Mouse (Mus musculus): ENCODE results near the gene Gm45140. TPM values are rescaled to one million over a fixed set of nuclear protein-coding genes. Genes with fewer than 3 reads are reported as not detected.

Gene Gm45140
- total and polyA plus RNA-seq, 3 experiments, result 4.3 to 25.7 (median 13.0) TPM

- no peak for DNase-seq (ENCODE audit: extremely low read depth)
- no peak overlapping the region for H3K4me3 ChIP-seq (replicated peaks in 1 of 3; ENCODE audit: low read depth in 2 of 3, low read length in 2 of 3, poor library complexity in 1 of 3)
- in situ Hi-C loops (cut with MboI; ENCODE audit: low pct_ligation_motif_present, low pct_unique_long_range_greater_than_20kb, low sequenced_read_pairs), result no loop called here
- peaks cover 17 to 60% of the 10 kb centered on the region in 2 experiments for H3K4me1 ChIP-seq (ENCODE audit: control insufficient read depth in 1 of 2, insufficient read depth in 2 of 2)
- H3K27me3 ChIP-seq (replicated peaks), result no peaks in the 10 kb centered on the region
- H3K9me3 ChIP-seq (replicated peaks; ENCODE audit: low read length), result no peaks in the 10 kb centered on the region
- dilution Hi-C loops (cut with MboI; ENCODE audit: extremely low pct_ligation_motif_present, extremely low pct_unique_long_range_greater_than_20kb, low sequenced_read_pairs), result no loop called here
- H3K27ac ChIP-seq (ENCODE audit: insufficient read depth, low read depth), result peak overlapping the region; percentile 48
- peak overlapping the region; percentile 52 for H3K9ac ChIP-seq (ENCODE audit: insufficient read depth, low read depth)
- H3K4me2 ChIP-seq (ENCODE audit: insufficient read depth, low read depth, poor library complexity, severe bottlenecking), result peak overlapping the region; percentile 53
- TF ChIP-seq MXI1 (IDR thresholded peaks at IDR 0.05; ENCODE audit: low read depth, low read length) (peak; percentile 21; the same call in 1 of the 2 replicates), BHLHE40 (IDR thresholded peaks at IDR 0.05; ENCODE audit: low read depth, low read length) (peak; percentile 36; the same call in 1 of the 2 replicates), ELF1 (IDR thresholded peaks at IDR 0.05; ENCODE audit: low read depth, low read length) (no peak)
- peaks cover 37% of the 10 kb centered on the region for H3K79me2 ChIP-seq (replicated peaks; ENCODE audit: control insufficient read depth, extremely low read depth, insufficient read depth, poor library complexity, severe bottlenecking)
- H3K36me3 ChIP-seq (replicated peaks in 1 of 2; ENCODE audit: control insufficient read depth in 1 of 2, insufficient read depth in 1 of 2, low read length in 1 of 2), result peaks cover 6 to 31% of the 10 kb centered on the region in 2 experiments
These were observed 27.7 kb downstream of the Gm45140 start for GRCm38 (mm10) chr6:87807735-87808440.

- in situ Hi-C loops (cut with MboI; ENCODE audit: low pct_ligation_motif_present, low pct_unique_long_range_greater_than_20kb, low sequenced_read_pairs), result no loop called here
- H3K36me3 ChIP-seq (replicated peaks in 1 of 2; ENCODE audit: control insufficient read depth in 1 of 2, insufficient read depth in 1 of 2, low read length in 1 of 2), result peaks cover 6 to 27% of the 10 kb centered on the region in 2 experiments
- H3K4me1 ChIP-seq (ENCODE audit: control insufficient read depth in 1 of 2, insufficient read depth in 2 of 2), result peaks cover 14 to 51% of the 10 kb centered on the region in 2 experiments
- no peak overlapping the region for H3K9ac ChIP-seq (ENCODE audit: insufficient read depth, low read depth)
- TF ChIP-seq SIN3A (IDR thresholded peaks at IDR 0.05; ENCODE audit: low read length) (no peak), USF1 (IDR thresholded peaks at IDR 0.05; ENCODE audit: low read depth, low read length) (no peak), ELF1 (IDR thresholded peaks at IDR 0.05; ENCODE audit: low read depth, low read length) (no peak), CHD2 (IDR thresholded peaks at IDR 0.05; ENCODE audit: low read length) (no peak), BHLHE40 (IDR thresholded peaks at IDR 0.05; ENCODE audit: low read depth, low read length) (no peak), NRF1 (IDR thresholded peaks at IDR 0.05; ENCODE audit: low read depth, low read length) (no peak)
- no peaks in the 10 kb centered on the region for H3K9me3 ChIP-seq (replicated peaks; ENCODE audit: low read length)
- no peak overlapping the region for H3K4me3 ChIP-seq (replicated peaks in 1 of 3; ENCODE audit: low read depth in 2 of 3, low read length in 2 of 3, poor library complexity in 1 of 3)
- H3K27me3 ChIP-seq (replicated peaks), result no peaks in the 10 kb centered on the region
- H3K4me2 ChIP-seq (ENCODE audit: insufficient read depth, low read depth, poor library complexity, severe bottlenecking), result no peak overlapping the region
- H3K79me2 ChIP-seq (replicated peaks; ENCODE audit: control insufficient read depth, extremely low read depth, insufficient read depth, poor library complexity, severe bottlenecking), result peaks cover 37% of the 10 kb centered on the region
- dilution Hi-C loops (cut with MboI; ENCODE audit: extremely low pct_ligation_motif_present, extremely low pct_unique_long_range_greater_than_20kb, low sequenced_read_pairs), result no loop called here
- no peak overlapping the region for H3K27ac ChIP-seq (ENCODE audit: insufficient read depth, low read depth)
- DNase-seq (ENCODE audit: extremely low read depth), result no peak
These were observed 28.7 kb downstream of the Gm45140 start for GRCm38 (mm10) chr6:87806857-87807256.

GRCm38 (mm10) chr6:87806028-87806427 lies 29.6 kb downstream of the Gm45140 start:
- no peaks in the 10 kb centered on the region for H3K9me3 ChIP-seq (replicated peaks; ENCODE audit: low read length)
- dilution Hi-C loops (cut with MboI; ENCODE audit: extremely low pct_ligation_motif_present, extremely low pct_unique_long_range_greater_than_20kb, low sequenced_read_pairs) (no loop called here), in situ Hi-C loops (cut with MboI; ENCODE audit: low pct_ligation_motif_present, low pct_unique_long_range_greater_than_20kb, low sequenced_read_pairs) (no loop called here)
- DNase-seq (ENCODE audit: extremely low read depth), result peak; percentile 64
- H3K4me3 ChIP-seq (replicated peaks in 1 of 3; ENCODE audit: low read depth in 2 of 3, low read length in 2 of 3, poor library complexity in 1 of 3), result no peak overlapping the region
- H3K4me1 ChIP-seq (ENCODE audit: control insufficient read depth in 1 of 2, insufficient read depth in 2 of 2), result peaks cover 14 to 50% of the 10 kb centered on the region in 2 experiments
- TF ChIP-seq USF1 (IDR thresholded peaks at IDR 0.05; ENCODE audit: low read depth, low read length) (no peak), MEF2A (IDR thresholded peaks at IDR 0.05; ENCODE audit: borderline replicate concordance, low read depth, low read length) (no peak), UBTF (IDR thresholded peaks at IDR 0.05; ENCODE audit: low read depth, low read length) (no peak), E2F4 (IDR thresholded peaks at IDR 0.05; ENCODE audit: insufficient replicate concordance, low read depth, low read length) (no peak), CTCF (conservative IDR thresholded peaks at IDR 0.05 in 1 of 2, IDR thresholded peaks at IDR 0.05 in 1 of 2; ENCODE audit: low read depth in 2 of 2, low read length in 2 of 2) (peak in 1 of 2 experiments; percentile 21; a peak in 2 of 4 replicates)
- no peak overlapping the region for H3K4me2 ChIP-seq (ENCODE audit: insufficient read depth, low read depth, poor library complexity, severe bottlenecking)
- no peak overlapping the region for H3K27ac ChIP-seq (ENCODE audit: insufficient read depth, low read depth)
- peaks cover 37% of the 10 kb centered on the region for H3K79me2 ChIP-seq (replicated peaks; ENCODE audit: control insufficient read depth, extremely low read depth, insufficient read depth, poor library complexity, severe bottlenecking)
- H3K9ac ChIP-seq (ENCODE audit: insufficient read depth, low read depth), result no peak overlapping the region
- H3K27me3 ChIP-seq (replicated peaks), result no peaks in the 10 kb centered on the region
- peaks cover 6 to 34% of the 10 kb centered on the region in 2 experiments for H3K36me3 ChIP-seq (replicated peaks in 1 of 2; ENCODE audit: control insufficient read depth in 1 of 2, insufficient read depth in 1 of 2, low read length in 1 of 2)

All from CH12.LX (cell line).